Mouse (Mus musculus) testis, adult 2 months (tissue): Measurements from ENCODE around the gene Large1.
"Not testable (repeated sequence)": the region's sequence is repeated elsewhere in the genome, so short reads cannot be mapped to it uniquely, and the experiment has no call there.

ENCODE experiments used
- CTCF ChIP-seq: fragments of 200-500 bp; IDR thresholded peaks from 2 replicates; pipeline ENCODE4 v1.5.1; 2012; ENCODE audit warnings: low read depth, mild to moderate bottlenecking, inconsistent platforms, low read length, moderate library complexity; ENCODE audit not compliant: control insufficient read depth, insufficient read depth, insufficient replicate concordance
- POLR2A ChIP-seq: fragments of 200-500 bp; IDR thresholded peaks from 2 replicates; pipeline ENCODE4 v1.6.1; 2012; ENCODE audit warnings: low read depth, mild to moderate bottlenecking, inconsistent platforms, low read length, moderate library complexity; ENCODE audit not compliant: control insufficient read depth

DNA sequence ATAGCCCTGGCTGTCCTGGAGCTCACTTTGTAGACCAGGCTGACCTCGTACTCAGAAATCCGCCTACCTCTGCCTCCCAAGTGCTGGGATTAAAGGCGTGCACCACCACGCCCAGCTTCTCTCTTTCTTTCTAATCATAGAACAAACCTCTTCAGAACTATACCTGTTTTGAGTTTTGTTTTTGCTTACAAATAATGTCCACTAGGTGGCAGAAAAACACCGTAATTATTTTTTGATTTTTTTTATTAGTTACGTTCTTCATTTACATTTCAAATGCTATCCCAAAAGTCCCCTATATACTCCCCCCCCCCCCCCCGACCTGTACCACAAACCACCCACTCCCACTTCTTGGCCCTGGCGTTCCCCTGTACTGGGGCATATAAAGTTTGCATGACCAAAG, 411.9 kb downstream of the Large1 start:
- TF ChIP-seq CTCF, POLR2A: not testable (repeated sequence)
